Mouse (Mus musculus) left cerebral cortex, adult 8-10 months (tissue): ENCODE measurements around the gene Klhl11. TPM values are rescaled to one million over a fixed set of nuclear protein-coding genes. Genes with fewer than 3 reads are reported as not detected.

Experiments used
- DNase-seq, 2 experiments: peaks; one replicate each; pipeline ENCODE4 v3.0.0; 2022; ENCODE audit warnings: low spot score in 2 of 2
- microRNA-seq, 2 experiments: library from miRNA; unstranded; fragments of <30 nt; microRNA quantifications; one replicate each; pipeline ENCODE4 v1.2.0; 2022
- total RNA-seq, 4 experiments: library from RNA; stranded (reverse); gene quantifications; 2 replicates each; pipeline ENCODE4 v1.2.4; 2022

Gene Klhl11
- total RNA-seq, 4 experiments from 2014 or later = 94.8 to 99.9 (median 97.3) TPM

DNA sequence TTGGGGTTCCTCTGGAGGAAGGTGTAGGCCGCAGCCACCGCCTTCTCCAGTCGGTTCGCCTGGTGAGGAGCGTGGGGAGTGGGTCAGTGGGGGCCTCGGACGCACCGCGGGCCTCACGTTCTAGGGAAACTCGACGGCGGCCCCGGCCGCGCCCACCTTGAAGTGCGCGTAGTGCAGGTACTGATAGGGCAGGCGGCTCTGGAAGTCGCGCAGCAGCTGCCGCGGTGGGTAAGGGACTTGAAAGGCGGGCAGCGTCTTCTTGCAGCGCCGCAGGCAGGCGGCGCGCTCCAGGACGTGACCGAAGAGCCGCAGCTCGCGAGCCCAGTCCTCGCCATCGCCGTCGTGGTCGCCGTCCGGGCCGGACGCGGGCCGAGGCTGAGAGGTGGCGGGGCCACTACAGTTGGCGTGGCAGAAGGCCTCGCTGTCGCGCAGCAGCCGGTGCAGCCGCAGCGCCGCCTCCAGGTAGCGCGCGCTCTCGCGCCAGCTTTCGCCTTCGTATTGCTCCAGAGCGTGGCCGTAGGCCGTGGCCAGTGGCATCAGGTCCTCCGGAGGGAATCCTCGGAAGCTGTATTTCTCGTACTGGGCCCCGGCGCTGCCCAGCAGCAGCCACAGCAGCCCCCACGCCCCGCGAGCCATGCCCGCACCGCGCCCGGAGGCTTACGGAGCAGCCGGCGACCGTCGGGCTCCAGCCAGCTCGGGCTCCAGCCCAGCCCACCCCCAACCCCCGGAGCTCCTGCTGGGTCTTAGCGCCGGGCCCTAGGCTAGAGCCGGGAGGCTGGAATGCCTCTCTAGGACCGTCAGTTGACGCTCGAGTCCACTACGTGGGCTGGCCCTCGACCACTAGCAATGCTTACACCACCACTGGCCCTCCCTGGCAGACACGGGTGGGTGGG lies 58.3 kb downstream of the Klhl11 start, which contains the start of gene P3h4:
TSS of gene P3h4 (minus strand) at position 816 of the 893 bp plus-strand sequence.
- DNase-seq = no peak

DNA sequence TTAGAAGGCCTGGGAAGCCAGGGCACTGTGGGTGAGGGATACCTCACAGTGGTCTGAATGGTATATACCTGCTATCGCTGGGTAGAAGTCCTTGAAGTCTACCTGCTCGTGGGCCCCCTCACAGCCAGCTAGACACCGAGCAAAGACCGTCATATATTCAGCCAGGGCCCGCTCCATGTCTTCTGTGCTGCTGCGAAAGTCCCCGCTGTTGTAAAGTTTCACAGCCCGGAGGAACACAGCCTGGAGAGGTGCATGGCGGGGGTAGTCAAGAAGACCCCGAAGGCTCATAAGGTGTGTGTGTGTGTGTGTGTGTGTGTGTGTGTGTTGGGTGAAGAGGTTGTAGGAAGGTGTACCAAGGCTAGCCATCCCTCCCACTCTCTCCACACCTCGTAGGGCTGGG lies 59.0 kb downstream of the Klhl11 start:
- DNase-seq = no peak

Small RNAs within 50 kb of the gene (microRNA-seq; reads per million reads assigned to microRNA genes)
- 0 reads per million in 2 experiments for gene Gm27374
- 0 reads per million in 2 experiments for gene Mir7116

Other genes with a start within 250 kb of the Klhl11 start
- not detected for gene Krt16, start 223.8 kb downstream of the Klhl11 start, total RNA-seq
- under 1 TPM in 1 of 4 experiments, not detected in 3; 0.50 TPM for gene Krt17, start 211.7 kb downstream of the Klhl11 start, total RNA-seq
- gene Krt42, start 202.9 kb downstream of the Klhl11 start, total RNA-seq = not detected
- 100 to 1,000 TPM; 753 to 824 (median 763) TPM for gene Eif1, start 152.9 kb downstream of the Klhl11 start, total RNA-seq
- gene Gast, start 138.3 kb downstream of the Klhl11 start, total RNA-seq = not detected
- gene Hap1, start 116.6 kb downstream of the Klhl11 start, total RNA-seq = 100 to 1,000 TPM; 132 to 184 (median 175) TPM
- gene Jup, start 75.0 kb downstream of the Klhl11 start, total RNA-seq = 10 to 100 TPM; 54.1 to 58.4 (median 55.9) TPM
- 10 to 100 TPM; 10.4 to 12.8 (median 12.3) TPM for gene P3h4, start 57.9 kb downstream of the Klhl11 start, total RNA-seq
- 1 to 10 TPM; 5.2 to 8.3 (median 6.2) TPM for gene Fkbp10, start 57.0 kb downstream of the Klhl11 start, total RNA-seq
- 10 to 100 TPM; 46.9 to 52.6 (median 50.0) TPM for gene Nt5c3b, start 30.9 kb downstream of the Klhl11 start, total RNA-seq
- gene Klhl10, start 30.8 kb downstream of the Klhl11 start, total RNA-seq = 1 to 10 TPM in 2 of 4 experiments, under 1 TPM in 2; 0.84 to 1.4 (median 1.0) TPM
- 100 to 1,000 TPM; 150 to 164 (median 156) TPM for gene Acly, start 55.3 kb upstream of the Klhl11 start, total RNA-seq
- 1 to 10 TPM in 3 of 4 experiments, under 1 TPM in 1; 0.98 to 2.2 (median 1.8) TPM for gene Ttc25, start 72.9 kb upstream of the Klhl11 start, total RNA-seq
- 100 to 1,000 TPM; 220 to 251 (median 229) TPM for gene Cnp, start 102.2 kb upstream of the Klhl11 start, total RNA-seq
- gene Nkiras2, start 146.5 kb upstream of the Klhl11 start, total RNA-seq = 10 to 100 TPM; 12.1 to 15.5 (median 13.2) TPM
- 100 to 1,000 TPM; 241 to 278 (median 260) TPM for gene Dnajc7, start 147.4 kb upstream of the Klhl11 start, total RNA-seq
- 1 to 10 TPM in 1 of 4 experiments, under 1 TPM in 3; 0.11 to 1.1 (median 0.40) TPM for gene Zfp385c, start 219.7 kb upstream of the Klhl11 start, total RNA-seq
- 1 to 10 TPM; 1.6 to 2.1 (median 1.8) TPM for gene Dhx58, start 231.5 kb upstream of the Klhl11 start, total RNA-seq
- 10 to 100 TPM; 56.6 to 62.8 (median 59.2) TPM for gene Kat2a, start 239.7 kb upstream of the Klhl11 start, total RNA-seq
- gene Hspb9, start 241.1 kb upstream of the Klhl11 start, total RNA-seq = not detected